Mouse (Mus musculus) erythroblast, embryonic 14.5 days (primary cell): ENCODE measurements at regions not wholly inside any gene's neighbourhood (a gene's known extent, or its start where the extent isn't known, plus 50 kb on each side); places are given as distances from the start of the nearest gene placed in this dataset.

Experiments
- GATA1 ChIP-seq: IDR thresholded peaks from 2 replicates; pipeline ENCODE4 v1.6.1; 2012; ENCODE audit warnings: low read length, inconsistent platforms, mixed read lengths
- TAL1 ChIP-seq: IDR thresholded peaks from 3 replicates; pipeline ENCODE4 v1.6.1; 2012; ENCODE audit warnings: low read length, inconsistent platforms, mixed read lengths

- TF ChIP-seq GATA1 (no peak), TAL1 (no peak)
Observed at GRCm38 (mm10) chr2:128342212-128342611, 216.4 kb downstream of the Bcl2l11 start.
